Mouse (Mus musculus) monocyte, adult 2 months (primary cell): ENCODE measurements around the gene Vmn1r64.
"Not testable (repeated sequence)": the region's sequence is repeated elsewhere in the genome, so short reads cannot be mapped to it uniquely, and the experiment has no call there.

Experiments
- DNase-seq, 2 experiments: peaks; one replicate each; pipeline ENCODE4 v3.0.0; 2022; ENCODE audit warnings: low spot score in 2 of 2, low read depth in 1 of 2

Gene Vmn1r64

GRCm38 (mm10) chr7:5884442-5884841 lies at the start of gene Vmn1r64:
Gene Vmn1r64 (minus strand): TSS chr7:5884542.
- DNase-seq, result no peak

DNA sequence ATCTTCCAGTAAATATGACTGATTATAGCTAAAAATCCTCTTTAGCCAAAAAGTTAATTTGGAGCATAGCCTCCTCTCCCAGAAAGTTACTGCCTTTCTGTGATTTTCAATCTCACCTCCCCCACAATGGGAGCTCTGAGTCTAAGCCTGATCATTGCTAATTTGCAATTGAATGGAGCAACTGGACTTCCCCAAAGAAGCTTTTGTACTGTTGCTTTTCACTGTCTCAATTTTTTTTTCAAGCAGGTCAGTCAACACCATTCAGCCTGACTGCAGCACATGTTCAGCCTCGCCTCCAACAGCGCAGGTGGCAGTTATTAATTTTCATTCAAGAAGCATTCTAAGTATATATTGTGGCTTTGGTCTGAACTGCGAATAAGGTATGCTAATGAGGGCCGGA lies 14.9 kb upstream of the Vmn1r64 start:
- no peak for DNase-seq

- DNase-seq, result not testable (repeated sequence)
Observed at GRCm38 (mm10) chr7:5897245-5897644, 12.9 kb upstream of the Vmn1r64 start.
